Mouse (Mus musculus): Measurements from ENCODE around the gene Cgas. TPM values are rescaled to one million over a fixed set of nuclear protein-coding genes. Genes with fewer than 3 reads are reported as not detected.

Cgas gene
- polyA plus RNA-seq, 1 experiment: 0.36 TPM

GRCm38 (mm10) chr9:78457026-78457425, 14.0 kb upstream of the Cgas start:
- Histone ChIP-seq H3K36me3 (ENCODE audit: control insufficient read depth, insufficient read depth, low read length) (peaks cover 6% of the 10 kb centered on the region), H3K4me1 (ENCODE audit: control insufficient read depth, insufficient read depth, low read length) (no peaks in the 10 kb centered on the region)
- 93% methylated on average over 8 of the region's 8 CpGs for WGBS

GRCm38 (mm10) chr9:78451382-78451781, 8.3 kb upstream of the Cgas start:
- 74% methylated on average over 4 of the region's 4 CpGs for WGBS

More at GRCm38 (mm10) chr9:78457026-78457425, 14.0 kb upstream of the Cgas start:
- H3K27ac ChIP-seq (ENCODE audit: insufficient read depth, low read depth, low read length): no peak overlapping the region
- H3K27me3 ChIP-seq (replicated peaks; ENCODE audit: control insufficient read depth, insufficient read depth, low read length): no peaks in the 10 kb centered on the region
- DNase-seq: no peak
- H3K4me3 ChIP-seq (ENCODE audit: insufficient read depth, low read depth, low read length): no peak overlapping the region
- TF ChIP-seq CTCF (conservative IDR thresholded peaks at IDR 0.05; ENCODE audit: insufficient read depth, insufficient read length, low read depth, low read length): no peak
- TF ChIP-seq POLR2A (IDR thresholded peaks at IDR 0.05; ENCODE audit: low read depth, low read length): no peak

GRCm38 (mm10) chr9:78450404-78450803, 7.4 kb upstream of the Cgas start:
- 80% methylated on average over 5 of the region's 5 CpGs for WGBS

More at GRCm38 (mm10) chr9:78451382-78451781, 8.3 kb upstream of the Cgas start:
- peak; percentile 12 for DNase-seq
- H3K27me3 ChIP-seq (replicated peaks; ENCODE audit: control insufficient read depth, insufficient read depth, low read length): no peaks in the 10 kb centered on the region
- H3K4me1 ChIP-seq (ENCODE audit: control insufficient read depth, insufficient read depth, low read length): peaks cover 5% of the 10 kb centered on the region; the same call in 1 of the 2 replicates
- no peak overlapping the region for H3K4me3 ChIP-seq (ENCODE audit: insufficient read depth, low read depth, low read length)
- TF ChIP-seq POLR2A (IDR thresholded peaks at IDR 0.05; ENCODE audit: low read depth, low read length): no peak
- no peak for TF ChIP-seq CTCF (conservative IDR thresholded peaks at IDR 0.05; ENCODE audit: insufficient read depth, insufficient read length, low read depth, low read length)
- H3K36me3 ChIP-seq (ENCODE audit: control insufficient read depth, insufficient read depth, low read length): no peaks in the 10 kb centered on the region
- no peak overlapping the region for H3K27ac ChIP-seq (ENCODE audit: insufficient read depth, low read depth, low read length)

GRCm38 (mm10) chr9:78447973-78448873, 5.2 kb upstream of the Cgas start, which contains the start of the genes Mto1 and Gm17324:
TSS of gene Mto1 (plus strand) at chr9:78448208.
TSS of gene Gm17324 (minus strand) at chr9:78448786.
- H3K36me3 ChIP-seq (ENCODE audit: control insufficient read depth, insufficient read depth, low read length): no peaks in the 10 kb centered on the region
- H3K4me3 ChIP-seq (ENCODE audit: insufficient read depth, low read depth, low read length): peak within 1 kb of the TSS; percentile 64
- DNase-seq: peak; percentile 91
- TF ChIP-seq CTCF (conservative IDR thresholded peaks at IDR 0.05; ENCODE audit: insufficient read depth, insufficient read length, low read depth, low read length) (no peak), POLR2A (IDR thresholded peaks at IDR 0.05; ENCODE audit: low read depth, low read length) (peak; percentile 66)
- under 1% methylated on average over 94 of the region's 96 CpGs for WGBS
- peaks cover 5% of the 10 kb centered on the region; the same call in 1 of the 2 replicates for H3K4me1 ChIP-seq (ENCODE audit: control insufficient read depth, insufficient read depth, low read length)
- H3K27me3 ChIP-seq (replicated peaks; ENCODE audit: control insufficient read depth, insufficient read depth, low read length): no peaks in the 10 kb centered on the region
- peak within 1 kb of the TSS; percentile 25 for H3K27ac ChIP-seq (ENCODE audit: insufficient read depth, low read depth, low read length)

More at GRCm38 (mm10) chr9:78450404-78450803, 7.4 kb upstream of the Cgas start:
- Histone ChIP-seq H3K4me3 (ENCODE audit: insufficient read depth, low read depth, low read length) (no peak overlapping the region), H3K27ac (ENCODE audit: insufficient read depth, low read depth, low read length) (no peak overlapping the region), H3K36me3 (ENCODE audit: control insufficient read depth, insufficient read depth, low read length) (no peaks in the 10 kb centered on the region), H3K4me1 (ENCODE audit: control insufficient read depth, insufficient read depth, low read length) (peaks cover 5% of the 10 kb centered on the region; the same call in 1 of the 2 replicates), H3K27me3 (replicated peaks; ENCODE audit: control insufficient read depth, insufficient read depth, low read length) (no peaks in the 10 kb centered on the region)
- no peak for DNase-seq
- TF ChIP-seq POLR2A (IDR thresholded peaks at IDR 0.05; ENCODE audit: low read depth, low read length) (no peak), CTCF (conservative IDR thresholded peaks at IDR 0.05; ENCODE audit: insufficient read depth, insufficient read length, low read depth, low read length) (no peak)

GRCm38 (mm10) chr9:78447606-78447972, 4.6 kb upstream of the Cgas start:
- WGBS: 34% methylated on average over 9 of the region's 9 CpGs
- H3K4me1 ChIP-seq (ENCODE audit: control insufficient read depth, insufficient read depth, low read length): peaks cover 5% of the 10 kb centered on the region; the same call in 1 of the 2 replicates
- no peaks in the 10 kb centered on the region for H3K36me3 ChIP-seq (ENCODE audit: control insufficient read depth, insufficient read depth, low read length)
- DNase-seq: no peak
- no peak overlapping the region for H3K27ac ChIP-seq (ENCODE audit: insufficient read depth, low read depth, low read length)
- no peaks in the 10 kb centered on the region; the same call in 1 of the 2 replicates for H3K27me3 ChIP-seq (replicated peaks; ENCODE audit: control insufficient read depth, insufficient read depth, low read length)
- TF ChIP-seq CTCF (conservative IDR thresholded peaks at IDR 0.05; ENCODE audit: insufficient read depth, insufficient read length, low read depth, low read length) (no peak), POLR2A (IDR thresholded peaks at IDR 0.05; ENCODE audit: low read depth, low read length) (no peak)
- H3K4me3 ChIP-seq (ENCODE audit: insufficient read depth, low read depth, low read length): peak overlapping the region; percentile 64; the same call in 1 of the 2 replicates

- no peak for DNase-seq
- TF ChIP-seq POLR2A (IDR thresholded peaks at IDR 0.05; ENCODE audit: low read depth, low read length) (no peak), CTCF (conservative IDR thresholded peaks at IDR 0.05; ENCODE audit: insufficient read depth, insufficient read length, low read depth, low read length) (no peak)
- Histone ChIP-seq H3K4me3 (ENCODE audit: insufficient read depth, low read depth, low read length) (peak overlapping the region; percentile 58), H3K36me3 (ENCODE audit: control insufficient read depth, insufficient read depth, low read length) (no peaks in the 10 kb centered on the region), H3K4me1 (ENCODE audit: control insufficient read depth, insufficient read depth, low read length) (no peaks in the 10 kb centered on the region), H3K27me3 (replicated peaks; ENCODE audit: control insufficient read depth, insufficient read depth, low read length) (no peaks in the 10 kb centered on the region; the same call in 1 of the 2 replicates), H3K27ac (ENCODE audit: insufficient read depth, low read depth, low read length) (no peak overlapping the region)
- 10% methylated on average over 9 of the region's 9 CpGs for WGBS
These were observed 829 bp downstream of the Cgas start for GRCm38 (mm10) chr9:78442237-78442578.

GRCm38 (mm10) chr9:78439426-78439825, 3.6 kb downstream of the Cgas start:
- 78% methylated on average over 5 of the region's 5 CpGs for WGBS
- DNase-seq: no peak
- Histone ChIP-seq H3K36me3 (ENCODE audit: control insufficient read depth, insufficient read depth, low read length) (no peaks in the 10 kb centered on the region), H3K4me3 (ENCODE audit: insufficient read depth, low read depth, low read length) (no peak overlapping the region), H3K27me3 (replicated peaks; ENCODE audit: control insufficient read depth, insufficient read depth, low read length) (no peaks in the 10 kb centered on the region; the same call in 1 of the 2 replicates), H3K4me1 (ENCODE audit: control insufficient read depth, insufficient read depth, low read length) (no peaks in the 10 kb centered on the region), H3K27ac (ENCODE audit: insufficient read depth, low read depth, low read length) (no peak overlapping the region)
- TF ChIP-seq CTCF (conservative IDR thresholded peaks at IDR 0.05; ENCODE audit: insufficient read depth, insufficient read length, low read depth, low read length) (no peak), POLR2A (IDR thresholded peaks at IDR 0.05; ENCODE audit: low read depth, low read length) (no peak)

Data from kidney, adult 2 months (tissue).